Mouse (Mus musculus) thymus, postnatal 36 days (tissue): ENCODE measurements at regions not wholly inside any gene's neighbourhood (a gene's known extent, or its start where the extent isn't known, plus 50 kb on each side); places are given as distances from the start of the nearest gene placed in this dataset.

Source experiments
- DNase-seq, 2 experiments: peaks; one replicate each; pipeline ENCODE4 v3.0.0; 2022; ENCODE audit warnings: mixed read lengths in 2 of 2

GRCm38 (mm10) chr5:119066666-119067065 lies 506.2 kb downstream of the Med13l start:
- no peak for DNase-seq

- DNase-seq: no peak
Measured at GRCm38 (mm10) chr5:119069765-119070333, 509.4 kb downstream of the Med13l start.

GRCm38 (mm10) chr5:119072712-119073111 lies 512.2 kb downstream of the Med13l start:
- no peak for DNase-seq

GRCm38 (mm10) chr5:119080747-119081146 lies 520.3 kb downstream of the Med13l start:
- no peak for DNase-seq

- DNase-seq: no peak
Measured at GRCm38 (mm10) chr5:119082895-119083294, 522.4 kb downstream of the Med13l start.

- no peak for DNase-seq
Measured at GRCm38 (mm10) chr5:119097576-119098193, 537.2 kb downstream of the Med13l start.

GRCm38 (mm10) chr5:119099817-119100216 lies 539.3 kb downstream of the Med13l start:
- DNase-seq: no peak

- DNase-seq: no peak
Measured at GRCm38 (mm10) chr5:119103503-119103902, 543.0 kb downstream of the Med13l start.

- no peak for DNase-seq
Measured at GRCm38 (mm10) chr5:119107898-119108297, 547.4 kb downstream of the Med13l start.

- DNase-seq: no peak
Measured at GRCm38 (mm10) chr5:119109501-119109900, 549.0 kb downstream of the Med13l start.

- DNase-seq: no peak
Measured at GRCm38 (mm10) chr5:119114074-119114473, 553.6 kb downstream of the Med13l start.

- DNase-seq: no peak
Measured at GRCm38 (mm10) chr5:119125745-119126144, 544.7 kb upstream of the Tbx3 start.

GRCm38 (mm10) chr5:119130176-119130575 lies 540.3 kb upstream of the Tbx3 start:
- no peak for DNase-seq

- no peak for DNase-seq
Measured at GRCm38 (mm10) chr5:119131461-119131860, 539.0 kb upstream of the Tbx3 start.

GRCm38 (mm10) chr5:119133378-119133777 lies 537.1 kb upstream of the Tbx3 start:
- no peak for DNase-seq

GRCm38 (mm10) chr5:119136916-119137315 lies 533.6 kb upstream of the Tbx3 start:
- DNase-seq: no peak

- DNase-seq: no peak
Measured at GRCm38 (mm10) chr5:119137409-119137808, 533.1 kb upstream of the Tbx3 start.

- DNase-seq: no peak
Measured at GRCm38 (mm10) chr5:119137821-119138221, 532.6 kb upstream of the Tbx3 start.

GRCm38 (mm10) chr5:119138293-119138692 lies 532.2 kb upstream of the Tbx3 start:
- DNase-seq: no peak

- DNase-seq: no peak
Measured at GRCm38 (mm10) chr5:119139336-119139735, 531.1 kb upstream of the Tbx3 start.

GRCm38 (mm10) chr5:119139816-119140215 lies 530.7 kb upstream of the Tbx3 start:
- no peak for DNase-seq

GRCm38 (mm10) chr5:119143411-119143810 lies 527.1 kb upstream of the Tbx3 start:
- DNase-seq: no peak

- DNase-seq: no peak
Measured at GRCm38 (mm10) chr5:119149389-119150185, 520.9 kb upstream of the Tbx3 start.

GRCm38 (mm10) chr5:119153086-119153485 lies 517.4 kb upstream of the Tbx3 start:
- DNase-seq: no peak
